Mouse (Mus musculus): ENCODE measurements around the gene Gdf15.

DNA sequence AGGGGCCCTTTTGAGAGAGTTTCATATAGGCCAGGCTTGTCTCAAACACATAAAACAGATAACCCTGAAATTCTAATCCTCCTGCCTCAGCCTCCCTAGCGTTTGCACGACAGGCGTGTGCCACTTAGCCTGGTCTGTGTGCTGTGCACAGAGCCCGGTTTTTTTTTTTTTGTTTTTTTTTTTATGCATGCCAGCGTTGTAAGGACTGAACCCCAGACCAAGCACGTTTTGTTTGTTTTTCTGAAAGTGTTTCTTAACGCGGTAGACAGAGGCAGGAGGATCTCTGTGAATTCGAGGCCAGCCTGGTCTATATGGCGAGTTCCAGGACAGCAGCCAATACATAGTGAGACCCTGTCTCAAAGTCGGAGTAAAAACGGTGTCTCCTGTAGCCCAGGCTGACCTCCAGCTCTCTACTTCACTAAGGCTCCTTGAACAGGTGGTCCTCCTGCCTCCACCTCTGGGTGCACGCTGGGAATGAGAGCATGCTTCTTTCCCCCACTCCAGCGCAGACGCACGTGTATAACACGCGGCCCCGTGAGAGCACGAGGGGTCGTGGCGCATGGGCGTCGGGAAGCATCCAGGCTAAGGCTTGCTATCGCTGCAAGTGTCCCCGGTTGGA lies 23.4 kb downstream of the Gdf15 start, which contains the start of gene Ssbp4:
- TF ChIP-seq CTCF (conservative IDR thresholded peaks at IDR 0.05; ENCODE audit: insufficient read depth, insufficient read length, low read depth, low read length) = no peak
- TF ChIP-seq POLR2A (IDR thresholded peaks at IDR 0.05; ENCODE audit: low read depth, low read length) = no peak
